Mouse (Mus musculus) CH12.LX (cell line): ENCODE measurements at regions not wholly inside any gene's neighbourhood (a gene's known extent, or its start where the extent isn't known, plus 50 kb on each side); places are given as distances from the start of the nearest gene placed in this dataset.

Experiments used
- DNase-seq: peaks from one replicate; pipeline ENCODE4 v3.0.0-alpha.2; 2013; ENCODE audit errors: extremely low read depth
- H3K27ac ChIP-seq: 2 replicates; pipeline ENCODE4 v1.5.1; 2012; ENCODE audit warnings: low read depth, mild to moderate bottlenecking, control low read depth, moderate library complexity; ENCODE audit not compliant: insufficient read depth
- H3K27me3 ChIP-seq: replicated peaks from 2 replicates; pipeline ENCODE3; 2012; ENCODE audit warnings: inconsistent platforms
- H3K36me3 ChIP-seq, 2 experiments: replicated peaks in 1 of 2; 2 replicates each; pipeline versions ENCODE3 to v1.6.1; 2012; ENCODE audit warnings: inconsistent platforms in 1 of 2, low read length in 1 of 2, mild to moderate bottlenecking in 1 of 2, mixed read lengths in 1 of 2, moderate library complexity in 1 of 2; ENCODE audit not compliant: control insufficient read depth in 1 of 2, insufficient read depth in 1 of 2
- H3K4me1 ChIP-seq, 2 experiments: 2 replicates each; pipeline ENCODE4 v1.6.1; 2012; ENCODE audit warnings: inconsistent platforms in 1 of 2, moderate library complexity in 1 of 2; ENCODE audit not compliant: insufficient read depth in 2 of 2, control insufficient read depth in 1 of 2
- H3K4me2 ChIP-seq: 2 replicates; pipeline ENCODE4 v1.6.1; 2012; ENCODE audit warnings: low read depth, mild to moderate bottlenecking, control low read depth; ENCODE audit not compliant: poor library complexity, insufficient read depth, severe bottlenecking
- H3K4me3 ChIP-seq, 3 experiments: fragments of 150-350 bp in 1 of 3; sonication (generic) in 1 of 3; replicated peaks in 1 of 3; 2 replicates each; pipeline versions ENCODE3 to v1.5.1; 2011 to 2012; ENCODE audit warnings: low read depth in 2 of 3, low read length in 2 of 3, mild to moderate bottlenecking in 2 of 3, moderate library complexity in 2 of 3, control low read depth in 1 of 3, improper control_type of control experiment in 1 of 3, inconsistent platforms in 1 of 3, mixed read lengths in 1 of 3; ENCODE audit not compliant: poor library complexity in 1 of 3
- H3K79me2 ChIP-seq: replicated peaks from 2 replicates; pipeline ENCODE4 v1.6.1; 2012; ENCODE audit warnings: mild to moderate bottlenecking, moderate library complexity; ENCODE audit not compliant: control insufficient read depth, poor library complexity, insufficient read depth, severe bottlenecking; ENCODE audit errors: extremely low read depth
- H3K9ac ChIP-seq: 2 replicates; pipeline ENCODE4 v1.6.1; 2012; ENCODE audit warnings: low read depth, mild to moderate bottlenecking, control low read depth, moderate library complexity; ENCODE audit not compliant: insufficient read depth
- H3K9me3 ChIP-seq: replicated peaks from 2 replicates; pipeline ENCODE3; 2012; ENCODE audit warnings: low read length, inconsistent platforms, mixed read lengths
- CHD2 ChIP-seq: IDR thresholded peaks from 2 replicates; pipeline ENCODE4 v1.6.1; 2011; ENCODE audit warnings: low read length, improper control_type of control experiment
- CTCF ChIP-seq, 2 experiments: IDR thresholded peaks in 1 of 2; conservative IDR thresholded peaks in 1 of 2; 2 replicates each; pipeline ENCODE4 v1.5.1; 2011 to 2012; ENCODE audit warnings: low read depth in 2 of 2, low read length in 2 of 2, improper control_type of control experiment in 1 of 2, inconsistent platforms in 1 of 2, mild to moderate bottlenecking in 1 of 2, moderate library complexity in 1 of 2
- ELF1 ChIP-seq: IDR thresholded peaks from 2 replicates; pipeline ENCODE4 v1.6.1; 2014; ENCODE audit warnings: low read depth, mild to moderate bottlenecking, inconsistent platforms, low read length, improper control_type of control experiment
- ETS1 ChIP-seq: conservative IDR thresholded peaks from 2 replicates; pipeline ENCODE4 v1.6.1; 2012; ENCODE audit warnings: low read depth, mild to moderate bottlenecking, inconsistent platforms, low read length, improper control_type of control experiment, moderate library complexity
- HCFC1 ChIP-seq: IDR thresholded peaks from 2 replicates; pipeline ENCODE4 v1.6.1; 2012; ENCODE audit warnings: low read depth, mild to moderate bottlenecking, inconsistent platforms, low read length, improper control_type of control experiment
- KAT2A ChIP-seq: IDR thresholded peaks from 2 replicates; pipeline ENCODE4 v1.6.1; 2012; ENCODE audit warnings: low read length, improper control_type of control experiment, inconsistent platforms; ENCODE audit not compliant: insufficient replicate concordance
- MEF2A ChIP-seq: IDR thresholded peaks from 2 replicates; pipeline ENCODE4 v1.6.1; 2014; ENCODE audit warnings: low read depth, mild to moderate bottlenecking, inconsistent platforms, low read length, improper control_type of control experiment, borderline replicate concordance
- MYC ChIP-seq: IDR thresholded peaks from 2 replicates; pipeline ENCODE4 v1.6.1; 2011; ENCODE audit warnings: low read depth, mild to moderate bottlenecking, improper control_type of control experiment, low read length
- NELFE ChIP-seq: IDR thresholded peaks from 2 replicates; pipeline ENCODE4 v1.6.1; 2011; ENCODE audit warnings: low read depth, low read length, improper control_type of control experiment
- NRF1 ChIP-seq: IDR thresholded peaks from 2 replicates; pipeline ENCODE4 v1.6.1; 2014; ENCODE audit warnings: low read depth, mild to moderate bottlenecking, inconsistent platforms, low read length, improper control_type of control experiment, moderate library complexity
- RAD21 ChIP-seq: IDR thresholded peaks from 2 replicates; pipeline ENCODE4 v1.6.1; 2011; ENCODE audit warnings: low read depth, mild to moderate bottlenecking, low read length, improper control_type of control experiment, moderate library complexity
- SIN3A ChIP-seq: IDR thresholded peaks from 2 replicates; pipeline ENCODE4 v1.6.1; 2012; ENCODE audit warnings: low read length, improper control_type of control experiment, inconsistent platforms
- SMC3 ChIP-seq: IDR thresholded peaks from 2 replicates; pipeline ENCODE4 v1.6.1; 2011; ENCODE audit warnings: low read depth, low read length, improper control_type of control experiment
- TCF12 ChIP-seq: IDR thresholded peaks from 2 replicates; pipeline ENCODE4 v1.6.1; 2014; ENCODE audit warnings: low read depth, mild to moderate bottlenecking, inconsistent platforms, low read length, improper control_type of control experiment
- UBTF ChIP-seq: IDR thresholded peaks from 2 replicates; pipeline ENCODE4 v1.6.1; 2012; ENCODE audit warnings: low read depth, mild to moderate bottlenecking, inconsistent platforms, low read length, improper control_type of control experiment, moderate library complexity
- USF2 ChIP-seq: conservative IDR thresholded peaks from 2 replicates; pipeline ENCODE4 v1.6.1; 2011; ENCODE audit warnings: low read depth, low read length, improper control_type of control experiment
- ZC3H11A ChIP-seq: IDR thresholded peaks from 2 replicates; pipeline ENCODE4 v1.6.1; 2012; ENCODE audit warnings: low read depth, mild to moderate bottlenecking, inconsistent platforms, low read length, improper control_type of control experiment
- ZKSCAN1 ChIP-seq: IDR thresholded peaks from 2 replicates; pipeline ENCODE4 v1.6.1; 2012; ENCODE audit warnings: low read depth, inconsistent platforms, low read length, improper control_type of control experiment, borderline replicate concordance
- ZNF384 ChIP-seq: IDR thresholded peaks from 2 replicates; pipeline ENCODE4 v1.6.1; 2012; ENCODE audit warnings: low read depth, low read length, improper control_type of control experiment, inconsistent platforms
- dilution Hi-C: fragments of 300-500 bp; cut with MboI; formaldehyde crosslinking; loops from 2 replicates; pipeline ENCODE4 v1.14.3; 2020; ENCODE audit warnings: low sequenced_read_pairs; ENCODE audit not compliant: extremely low pct_unique_long_range_greater_than_20kb, extremely low pct_ligation_motif_present
- in situ Hi-C: fragments of 300-500 bp; cut with MboI; formaldehyde crosslinking; loops from 3 replicates; pipeline ENCODE4 v1.14.3; 2019; ENCODE audit warnings: low sequenced_read_pairs, low pct_ligation_motif_present, low pct_unique_long_range_greater_than_20kb, mixed read lengths

DNA sequence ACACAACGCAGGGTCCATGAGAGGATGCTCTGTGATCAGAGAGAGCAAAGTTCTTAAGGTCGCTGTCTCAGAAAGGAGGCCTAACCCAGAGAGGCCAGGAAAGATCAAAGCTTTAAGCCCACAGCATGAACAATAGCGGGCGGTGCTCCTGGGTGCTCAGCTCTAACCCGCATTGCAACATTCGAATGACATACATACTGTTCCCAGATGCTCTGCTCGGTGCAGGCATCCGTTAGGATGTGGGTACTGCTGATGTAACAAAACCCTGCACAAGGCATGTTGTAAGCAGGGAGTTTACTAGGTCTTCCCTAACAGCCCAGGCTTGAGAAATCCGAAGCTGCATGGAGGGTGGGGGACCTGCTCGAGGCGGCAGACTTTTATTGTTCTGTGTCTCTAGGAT lies 164.6 kb upstream of the Jarid2 start:
- H3K27me3 ChIP-seq, result no peaks in the 10 kb centered on the region
- H3K4me1 ChIP-seq, result peaks cover 0 to 18% of the 10 kb centered on the region in 2 experiments; a peak in 2 of 4 replicates
- H3K36me3 ChIP-seq, result no peaks in the 10 kb centered on the region
- no peak overlapping the region for H3K4me3 ChIP-seq
- no peak for TF ChIP-seq SIN3A
- TF ChIP-seq SMC3, result no peak
- TF ChIP-seq CTCF (conservative IDR thresholded peaks at IDR 0.05 in 1 of 2, IDR thresholded peaks at IDR 0.05 in 1 of 2; ENCODE audit: low read depth in 2 of 2, low read length in 2 of 2), result no peak
- TF ChIP-seq MYC, result no peak
- TF ChIP-seq NRF1, result no peak
- no peak for TF ChIP-seq RAD21
- TF ChIP-seq ZNF384, result no peak
- no peak for TF ChIP-seq UBTF
- TF ChIP-seq KAT2A, result no peak
- TF ChIP-seq HCFC1, result no peak
- TF ChIP-seq USF2, result no peak
- TF ChIP-seq MEF2A, result no peak
- TF ChIP-seq ELF1, result no peak
- no peak for TF ChIP-seq ETS1
- no peak for TF ChIP-seq CHD2
- TF ChIP-seq ZC3H11A, result no peak
- no peak for TF ChIP-seq NELFE
- H3K27ac ChIP-seq, result no peak overlapping the region
- no peaks in the 10 kb centered on the region for H3K79me2 ChIP-seq
- no peak overlapping the region for H3K9ac ChIP-seq
- H3K9me3 ChIP-seq, result no peaks in the 10 kb centered on the region
- H3K4me2 ChIP-seq, result no peak overlapping the region
- DNase-seq, result no peak
- dilution Hi-C loops, result no loop called here
- in situ Hi-C loops, result no loop called here

DNA sequence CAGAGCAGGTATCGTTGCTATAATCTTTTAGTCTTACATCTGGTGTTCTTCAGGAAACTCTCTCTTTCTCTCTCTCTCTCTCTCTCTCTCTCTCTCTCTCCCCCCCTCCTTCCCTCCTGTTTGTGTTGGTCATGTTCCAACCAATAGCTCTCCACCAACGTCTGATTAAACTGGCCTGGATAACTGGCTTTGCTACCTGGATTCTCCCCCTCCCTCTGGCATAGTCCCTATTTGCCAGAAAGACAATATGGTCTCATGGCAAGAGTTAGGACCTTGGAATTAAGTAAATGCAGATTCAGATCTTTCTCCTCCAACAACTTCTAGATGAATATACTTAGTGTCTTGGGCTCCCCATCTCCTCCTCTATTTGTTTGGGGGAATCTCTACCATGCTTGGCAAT lies 161.6 kb upstream of the Jarid2 start:
- H3K27ac ChIP-seq, result no peak overlapping the region
- in situ Hi-C loops (no loop called here), dilution Hi-C loops (no loop called here)
- no peaks in the 10 kb centered on the region for H3K27me3 ChIP-seq
- H3K9me3 ChIP-seq, result peaks cover 2% of the 10 kb centered on the region
- peaks cover 0 to 17% of the 10 kb centered on the region in 2 experiments; a peak in 2 of 4 replicates for H3K4me1 ChIP-seq
- no peak overlapping the region for H3K4me3 ChIP-seq
- no peaks in the 10 kb centered on the region for H3K36me3 ChIP-seq
- no peak overlapping the region for H3K9ac ChIP-seq
- no peaks in the 10 kb centered on the region for H3K79me2 ChIP-seq
- H3K4me2 ChIP-seq, result no peak overlapping the region
- no peak for TF ChIP-seq TCF12
- no peak for TF ChIP-seq SMC3
- TF ChIP-seq ZKSCAN1, result no peak
- TF ChIP-seq NELFE, result no peak
- no peak for DNase-seq
